Mouse (Mus musculus): ENCODE data around the gene Ski. TPM values are rescaled to one million over a fixed set of nuclear protein-coding genes. Genes with fewer than 3 reads are reported as not detected.

The Ski gene
- polyA plus RNA-seq, 1 experiment from 2014 or later: 15.8 TPM

- Histone ChIP-seq H3K4me2 (ENCODE audit: low read depth, low read length) (no peak overlapping the region), H3K27ac (ENCODE audit: low read length) (no peak overlapping the region), H3K36me3 (ENCODE audit: control insufficient read depth, insufficient read depth, low read length) (no peaks in the 10 kb centered on the region), H3K9me3 (ENCODE audit: control insufficient read depth, low read length) (no peaks in the 10 kb centered on the region), H3K4me3 (ENCODE audit: low read length) (no peak overlapping the region), H3K9ac (ENCODE audit: low read length) (no peak overlapping the region), H3K27me3 (ENCODE audit: control insufficient read depth, insufficient read depth, low read depth, low read length) (no peaks in the 10 kb centered on the region), H3K4me1 (replicated peaks; ENCODE audit: control insufficient read depth, insufficient read depth, low read length) (peaks cover 63% of the 10 kb centered on the region)
- 46% methylated on average over 7 of the region's 7 CpGs for WGBS
- ATAC-seq (ENCODE audit: low read depth): no peak
These were observed 32.1 kb downstream of the Ski start for GRCm38 (mm10) chr4:155190275-155190674.

GRCm38 (mm10) chr4:155189711-155190139 is 32.7 kb downstream of the Ski start:
- Histone ChIP-seq H3K9me3 (ENCODE audit: control insufficient read depth, low read length) (no peaks in the 10 kb centered on the region), H3K27me3 (ENCODE audit: control insufficient read depth, insufficient read depth, low read depth, low read length) (no peaks in the 10 kb centered on the region), H3K9ac (ENCODE audit: low read length) (no peak overlapping the region), H3K36me3 (ENCODE audit: control insufficient read depth, insufficient read depth, low read length) (no peaks in the 10 kb centered on the region), H3K4me2 (ENCODE audit: low read depth, low read length) (no peak overlapping the region), H3K4me1 (replicated peaks; ENCODE audit: control insufficient read depth, insufficient read depth, low read length) (peaks cover 63% of the 10 kb centered on the region), H3K27ac (ENCODE audit: low read length) (no peak overlapping the region), H3K4me3 (ENCODE audit: low read length) (no peak overlapping the region)
- 19% methylated on average over 4 of the region's 4 CpGs for WGBS
- ATAC-seq (ENCODE audit: low read depth): no peak

GRCm38 (mm10) chr4:155188803-155189202 is 33.6 kb downstream of the Ski start:
- Histone ChIP-seq H3K4me2 (ENCODE audit: low read depth, low read length) (no peak overlapping the region), H3K9me3 (ENCODE audit: control insufficient read depth, low read length) (no peaks in the 10 kb centered on the region), H3K27ac (ENCODE audit: low read length) (no peak overlapping the region), H3K36me3 (ENCODE audit: control insufficient read depth, insufficient read depth, low read length) (no peaks in the 10 kb centered on the region), H3K27me3 (ENCODE audit: control insufficient read depth, insufficient read depth, low read depth, low read length) (no peaks in the 10 kb centered on the region), H3K4me3 (ENCODE audit: low read length) (no peak overlapping the region), H3K4me1 (replicated peaks; ENCODE audit: control insufficient read depth, insufficient read depth, low read length) (peaks cover 69% of the 10 kb centered on the region), H3K9ac (ENCODE audit: low read length) (no peak overlapping the region)
- ATAC-seq (ENCODE audit: low read depth): no peak

- no peaks in the 10 kb centered on the region for H3K36me3 ChIP-seq (ENCODE audit: control insufficient read depth, insufficient read depth, low read length)
- no peak overlapping the region for H3K4me3 ChIP-seq (ENCODE audit: low read length)
- no peak overlapping the region for H3K9ac ChIP-seq (ENCODE audit: low read length)
- no peak for ATAC-seq (ENCODE audit: low read depth)
- 17% methylated on average over 8 of the region's 8 CpGs for WGBS
- no peaks in the 10 kb centered on the region for H3K9me3 ChIP-seq (ENCODE audit: control insufficient read depth, low read length)
- H3K4me1 ChIP-seq (replicated peaks; ENCODE audit: control insufficient read depth, insufficient read depth, low read length): peaks cover 70% of the 10 kb centered on the region
- peak overlapping the region; percentile 1; the same call in 1 of the 2 replicates for H3K27ac ChIP-seq (ENCODE audit: low read length)
- H3K27me3 ChIP-seq (ENCODE audit: control insufficient read depth, insufficient read depth, low read depth, low read length): no peaks in the 10 kb centered on the region
- H3K4me2 ChIP-seq (ENCODE audit: low read depth, low read length): no peak overlapping the region
These were observed 34.1 kb downstream of the Ski start for GRCm38 (mm10) chr4:155188341-155188740.

GRCm38 (mm10) chr4:155187192-155187674 is 35.2 kb downstream of the Ski start:
- Histone ChIP-seq H3K27me3 (ENCODE audit: control insufficient read depth, insufficient read depth, low read depth, low read length) (no peaks in the 10 kb centered on the region), H3K4me3 (ENCODE audit: low read length) (no peak overlapping the region), H3K4me2 (ENCODE audit: low read depth, low read length) (no peak overlapping the region), H3K27ac (ENCODE audit: low read length) (peak overlapping the region; percentile 70), H3K36me3 (ENCODE audit: control insufficient read depth, insufficient read depth, low read length) (no peaks in the 10 kb centered on the region), H3K4me1 (replicated peaks; ENCODE audit: control insufficient read depth, insufficient read depth, low read length) (peaks cover 70% of the 10 kb centered on the region), H3K9ac (ENCODE audit: low read length) (no peak overlapping the region), H3K9me3 (ENCODE audit: control insufficient read depth, low read length) (no peaks in the 10 kb centered on the region)
- whole genome bisulfite sequencing: 34% methylated on average over 3 of the region's 3 CpGs
- peak; percentile 35 for ATAC-seq (ENCODE audit: low read depth)

- Histone ChIP-seq H3K27me3 (ENCODE audit: control insufficient read depth, insufficient read depth, low read depth, low read length) (no peaks in the 10 kb centered on the region), H3K4me3 (ENCODE audit: low read length) (no peak overlapping the region), H3K9ac (ENCODE audit: low read length) (no peak overlapping the region), H3K27ac (ENCODE audit: low read length) (no peak overlapping the region), H3K9me3 (ENCODE audit: control insufficient read depth, low read length) (no peaks in the 10 kb centered on the region), H3K36me3 (ENCODE audit: control insufficient read depth, insufficient read depth, low read length) (no peaks in the 10 kb centered on the region), H3K4me1 (replicated peaks; ENCODE audit: control insufficient read depth, insufficient read depth, low read length) (peaks cover 65% of the 10 kb centered on the region), H3K4me2 (ENCODE audit: low read depth, low read length) (no peak overlapping the region)
- 85% methylated on average over 9 of the region's 9 CpGs for WGBS
- ATAC-seq (ENCODE audit: low read depth): no peak
These were observed 36.5 kb downstream of the Ski start for GRCm38 (mm10) chr4:155185845-155186244.

- Histone ChIP-seq H3K4me2 (ENCODE audit: low read depth, low read length) (peak overlapping the region; percentile 22; the same call in 1 of the 2 replicates), H3K27ac (ENCODE audit: low read length) (peak overlapping the region; percentile 29), H3K27me3 (ENCODE audit: control insufficient read depth, insufficient read depth, low read depth, low read length) (no peaks in the 10 kb centered on the region), H3K4me1 (replicated peaks; ENCODE audit: control insufficient read depth, insufficient read depth, low read length) (peaks cover 58% of the 10 kb centered on the region), H3K9me3 (ENCODE audit: control insufficient read depth, low read length) (no peaks in the 10 kb centered on the region), H3K9ac (ENCODE audit: low read length) (peak overlapping the region; percentile 23; the same call in 1 of the 2 replicates), H3K4me3 (ENCODE audit: low read length) (no peak overlapping the region), H3K36me3 (ENCODE audit: control insufficient read depth, insufficient read depth, low read length) (no peaks in the 10 kb centered on the region)
- peak; percentile 32; the same call in 1 of the 2 replicates for ATAC-seq (ENCODE audit: low read depth)
- 50% methylated on average over 18 of the region's 18 CpGs for WGBS
These were observed 37.9 kb downstream of the Ski start for GRCm38 (mm10) chr4:155184248-155185070.

- Histone ChIP-seq H3K4me3 (ENCODE audit: low read length) (no peak overlapping the region), H3K27ac (ENCODE audit: low read length) (no peak overlapping the region), H3K4me2 (ENCODE audit: low read depth, low read length) (no peak overlapping the region), H3K27me3 (ENCODE audit: control insufficient read depth, insufficient read depth, low read depth, low read length) (no peaks in the 10 kb centered on the region), H3K9ac (ENCODE audit: low read length) (no peak overlapping the region), H3K4me1 (replicated peaks; ENCODE audit: control insufficient read depth, insufficient read depth, low read length) (peaks cover 58% of the 10 kb centered on the region), H3K36me3 (ENCODE audit: control insufficient read depth, insufficient read depth, low read length) (no peaks in the 10 kb centered on the region), H3K9me3 (ENCODE audit: control insufficient read depth, low read length) (no peaks in the 10 kb centered on the region)
- ATAC-seq (ENCODE audit: low read depth): no peak
- WGBS: 83% methylated on average over 7 of the region's 7 CpGs
These were observed 39.2 kb downstream of the Ski start for GRCm38 (mm10) chr4:155183201-155183600.

- ATAC-seq (ENCODE audit: low read depth): peak; percentile 70
- Histone ChIP-seq H3K27ac (ENCODE audit: low read length) (peak overlapping the region; percentile 98), H3K4me2 (ENCODE audit: low read depth, low read length) (peak overlapping the region; percentile 45), H3K4me3 (ENCODE audit: low read length) (peak overlapping the region; percentile 8; the same call in 1 of the 2 replicates), H3K9ac (ENCODE audit: low read length) (peak overlapping the region; percentile 46), H3K4me1 (replicated peaks; ENCODE audit: control insufficient read depth, insufficient read depth, low read length) (peaks cover 64% of the 10 kb centered on the region), H3K27me3 (ENCODE audit: control insufficient read depth, insufficient read depth, low read depth, low read length) (no peaks in the 10 kb centered on the region), H3K36me3 (ENCODE audit: control insufficient read depth, insufficient read depth, low read length) (no peaks in the 10 kb centered on the region; the same call in 1 of the 2 replicates), H3K9me3 (ENCODE audit: control insufficient read depth, low read length) (no peaks in the 10 kb centered on the region)
- WGBS: 25% methylated on average over 3 of the region's 3 CpGs
These were observed 43.3 kb downstream of the Ski start for GRCm38 (mm10) chr4:155178981-155179512.

Measured in lung, embryonic 16.5 days (tissue).